Mouse (Mus musculus): Measurements from ENCODE around the gene Birc5.
"Not testable (repeated sequence)": the region's sequence is repeated elsewhere in the genome, so short reads cannot be mapped to it uniquely, and the experiment has no call there.

Birc5 gene

DNA sequence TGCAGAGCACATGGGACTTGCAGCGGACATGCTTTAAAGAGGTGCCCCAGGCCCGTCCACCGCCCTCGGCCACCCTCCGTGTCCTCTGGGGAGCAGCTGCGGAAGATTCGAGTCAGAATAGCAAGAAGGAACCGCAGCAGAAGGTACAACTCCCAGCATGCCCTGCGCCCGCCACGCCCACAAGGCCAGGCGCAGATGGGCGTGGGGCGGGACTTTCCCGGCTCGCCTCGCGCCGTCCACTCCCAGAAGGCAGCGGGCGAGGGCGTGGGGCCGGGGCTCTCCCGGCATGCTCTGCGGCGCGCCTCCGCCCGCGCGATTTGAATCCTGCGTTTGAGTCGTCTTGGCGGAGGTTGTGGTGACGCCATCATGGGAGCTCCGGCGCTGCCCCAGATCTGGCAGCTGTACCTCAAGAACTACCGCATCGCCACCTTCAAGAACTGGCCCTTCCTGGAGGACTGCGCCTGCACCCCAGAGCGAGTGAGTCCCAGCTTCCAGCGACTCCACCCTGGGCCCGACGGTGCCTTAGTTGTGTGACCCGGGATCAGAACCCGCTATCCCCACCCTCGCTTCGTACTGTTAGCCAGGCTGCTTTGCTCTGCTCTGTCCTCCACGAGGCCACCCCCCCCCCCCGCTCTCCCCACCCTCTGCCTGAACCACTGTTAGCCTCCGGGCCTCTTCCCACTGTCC, at the start of gene Birc5:
Gene Birc5 (plus strand): TSS at position 267 of the 687 bp plus-strand sequence.
- DNase-seq, result peak; percentile 94

DNA sequence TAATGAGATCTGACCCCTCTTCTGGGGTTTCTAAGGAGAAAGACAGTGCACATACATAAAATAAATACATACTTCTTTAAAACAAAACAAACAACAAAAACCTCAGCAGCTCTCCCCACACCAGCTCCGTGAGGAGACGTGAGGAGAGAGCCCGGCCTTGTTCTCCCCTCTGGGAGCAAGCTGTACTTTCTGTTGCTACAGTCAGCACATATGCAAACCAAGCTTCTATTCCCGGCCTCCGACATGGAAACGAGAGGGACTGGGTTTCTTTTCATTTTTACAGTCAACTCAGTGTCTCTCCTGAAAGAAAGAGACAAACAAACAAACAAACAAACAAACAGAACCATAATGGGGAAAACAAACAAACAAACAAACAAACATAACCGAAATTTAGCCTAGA, 49.0 kb upstream of the Birc5 start:
- no peak for DNase-seq

DNA sequence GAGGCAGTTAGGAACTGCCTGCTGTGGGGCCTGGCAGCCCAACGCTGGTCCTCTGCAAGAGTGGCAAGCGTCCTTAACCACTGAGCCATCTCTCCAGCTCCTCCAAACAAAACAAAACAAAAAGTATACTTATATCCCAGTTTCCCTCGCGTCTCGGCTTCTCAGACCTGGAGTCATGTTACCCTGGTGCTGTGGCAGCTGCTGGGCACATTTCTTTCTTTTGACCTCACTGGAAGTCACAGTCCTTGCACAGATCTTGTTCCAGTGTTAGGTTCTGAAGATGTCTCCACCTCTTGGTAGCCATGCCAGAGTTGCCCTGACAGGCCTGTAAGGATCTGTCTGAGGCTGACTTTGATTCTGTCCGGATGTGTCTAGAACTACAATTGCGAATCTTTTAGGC, 47.4 kb upstream of the Birc5 start:
- no peak for DNase-seq

DNA sequence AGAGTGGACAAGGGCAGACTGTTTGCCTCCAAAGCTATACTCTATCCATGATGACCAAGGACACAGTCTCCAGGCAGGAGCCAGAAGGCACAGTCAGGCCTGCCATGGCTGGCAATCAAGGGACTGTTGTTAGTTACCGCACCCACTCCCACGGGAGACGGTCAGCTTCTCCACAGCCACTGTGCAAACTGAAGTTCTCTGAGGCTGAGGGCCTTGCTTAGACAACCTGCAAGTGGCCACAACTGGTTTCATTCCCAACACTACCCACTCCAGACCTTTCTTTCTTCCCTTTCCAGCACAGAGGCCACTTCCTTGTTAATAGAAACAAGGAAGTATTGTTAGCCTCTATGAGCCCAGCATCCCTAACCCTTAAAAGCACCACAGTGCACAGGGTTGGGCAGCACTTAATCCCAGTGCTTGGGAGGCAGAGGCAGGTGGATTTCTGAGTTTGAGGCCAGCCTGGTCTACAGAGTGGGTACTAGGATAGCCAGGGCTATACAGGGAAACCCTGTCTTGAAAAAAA, 45.8 kb upstream of the Birc5 start:
- no peak for DNase-seq

DNA sequence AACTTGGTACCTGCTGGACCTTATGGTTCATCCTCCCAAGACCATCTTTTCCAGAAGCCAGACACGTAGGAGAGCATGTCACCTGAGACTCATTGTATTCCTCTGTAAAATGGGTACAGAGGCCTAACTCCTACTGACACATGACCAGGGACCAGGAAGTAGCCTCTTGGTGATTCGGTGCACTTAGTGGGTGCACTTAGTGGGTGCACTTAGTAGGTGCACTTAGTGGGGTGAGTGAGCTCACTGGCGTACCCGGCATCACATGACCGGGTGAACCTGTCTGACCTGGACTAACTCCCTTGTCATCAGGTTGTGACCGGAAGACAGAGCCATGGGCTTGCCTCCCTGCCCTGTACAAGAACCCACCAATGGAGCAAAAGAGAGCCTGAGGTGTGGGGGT, 42.3 kb upstream of the Birc5 start:
- DNase-seq, result no peak

DNA sequence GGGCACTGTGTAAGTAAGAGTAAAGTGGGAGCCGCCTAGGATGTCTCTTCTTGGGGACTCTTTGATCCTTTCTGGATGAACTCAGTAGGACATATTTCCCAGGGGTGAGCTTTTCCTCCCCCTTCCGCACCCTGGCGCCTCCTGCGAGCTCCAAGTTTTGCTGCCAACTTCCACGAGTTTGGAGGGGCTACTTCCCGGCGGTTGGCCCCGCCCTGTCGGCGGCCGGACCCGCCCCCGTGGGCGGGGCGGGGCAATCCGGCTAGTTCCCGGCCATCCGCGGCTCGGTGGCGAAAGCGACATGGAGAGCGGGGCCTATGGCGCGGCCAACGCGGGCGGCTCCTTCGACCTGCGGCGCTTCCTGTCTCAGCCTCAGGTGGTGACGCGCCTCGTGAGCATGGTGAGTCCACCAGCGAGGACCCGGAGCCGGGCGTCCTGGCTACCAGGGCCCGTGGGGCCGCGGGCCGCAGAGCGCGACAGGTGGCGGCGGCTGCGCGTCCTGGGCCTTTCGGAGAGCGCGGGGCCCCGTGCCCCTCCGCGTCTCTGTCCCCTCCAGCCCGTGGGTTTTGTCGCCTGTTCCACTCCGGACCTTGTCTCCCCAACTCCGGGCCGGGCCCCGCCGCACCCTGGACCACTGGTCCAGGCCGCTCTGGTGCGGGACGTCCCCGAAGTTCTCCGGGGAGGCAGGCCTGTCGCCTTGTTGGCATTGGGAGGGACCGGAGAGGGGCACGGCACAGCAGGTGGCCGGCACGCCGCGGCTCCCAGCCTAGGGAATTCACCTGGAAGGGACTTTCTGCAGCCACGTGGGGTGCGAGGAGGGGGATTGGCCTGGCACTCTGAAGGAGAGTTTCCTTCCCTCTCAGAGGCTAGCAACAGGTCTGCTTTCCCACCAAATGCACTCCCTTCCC, 39.4 kb upstream of the Birc5 start, which contains the start of the genes Gm20708 and Syngr2:
Gene Gm20708 (plus strand): TSS at position 262 of the 905 bp plus-strand sequence.
Gene Syngr2 (plus strand): TSS at position 262 of the 905 bp plus-strand sequence.
- no peak for DNase-seq

DNA sequence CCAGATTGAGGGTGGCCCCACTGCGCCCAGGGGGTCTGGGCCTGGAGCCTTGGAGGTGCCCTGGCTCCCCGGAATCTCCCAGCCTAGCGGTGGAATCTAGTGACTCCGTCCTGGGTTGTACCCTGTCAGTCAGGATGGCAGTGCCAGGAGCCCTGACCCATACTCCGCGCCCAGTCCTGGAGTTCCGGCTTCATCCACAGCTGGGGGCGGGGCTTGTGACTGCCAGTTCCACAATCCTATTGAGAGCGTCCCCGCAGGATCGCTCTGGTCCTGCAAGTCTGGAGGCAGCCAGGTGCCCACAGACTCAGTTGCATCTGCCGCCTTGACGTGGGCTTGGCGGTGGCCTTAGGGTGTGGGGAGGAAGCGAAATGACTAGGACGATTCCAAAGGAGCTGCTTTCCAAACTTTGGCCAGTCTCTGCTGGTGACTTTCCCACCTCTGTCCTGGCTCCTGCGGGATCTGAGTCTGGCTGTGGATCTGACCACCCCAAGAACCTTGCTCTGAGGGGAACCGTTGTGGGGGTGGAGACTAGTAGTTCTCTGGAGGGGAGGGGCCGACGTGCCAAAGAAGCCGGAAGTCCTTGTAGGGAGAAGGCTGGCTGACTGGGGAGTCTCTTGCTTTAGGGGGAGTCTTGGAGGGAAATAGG, 38.5 kb upstream of the Birc5 start:
- no peak for DNase-seq

DNA sequence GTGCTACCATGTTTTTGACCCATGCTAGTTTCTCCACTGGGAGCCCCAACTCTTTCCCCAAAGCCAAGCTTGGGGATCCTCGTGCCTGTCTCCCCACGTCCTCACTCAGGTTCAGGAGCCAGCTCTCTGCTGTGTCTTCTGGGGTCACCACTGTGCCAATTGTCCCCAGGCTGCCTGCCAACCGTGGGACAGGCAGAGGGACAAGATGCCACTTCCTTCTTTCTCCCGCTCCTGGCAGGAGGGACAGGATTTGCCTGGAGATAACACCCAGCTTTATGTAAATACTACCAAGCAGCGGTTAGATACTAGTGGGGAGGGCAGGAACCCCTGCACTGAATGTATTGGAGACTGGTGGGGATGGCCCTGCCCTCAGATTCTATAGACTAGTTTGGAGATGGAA, 35.2 kb upstream of the Birc5 start:
- DNase-seq, result no peak

DNA sequence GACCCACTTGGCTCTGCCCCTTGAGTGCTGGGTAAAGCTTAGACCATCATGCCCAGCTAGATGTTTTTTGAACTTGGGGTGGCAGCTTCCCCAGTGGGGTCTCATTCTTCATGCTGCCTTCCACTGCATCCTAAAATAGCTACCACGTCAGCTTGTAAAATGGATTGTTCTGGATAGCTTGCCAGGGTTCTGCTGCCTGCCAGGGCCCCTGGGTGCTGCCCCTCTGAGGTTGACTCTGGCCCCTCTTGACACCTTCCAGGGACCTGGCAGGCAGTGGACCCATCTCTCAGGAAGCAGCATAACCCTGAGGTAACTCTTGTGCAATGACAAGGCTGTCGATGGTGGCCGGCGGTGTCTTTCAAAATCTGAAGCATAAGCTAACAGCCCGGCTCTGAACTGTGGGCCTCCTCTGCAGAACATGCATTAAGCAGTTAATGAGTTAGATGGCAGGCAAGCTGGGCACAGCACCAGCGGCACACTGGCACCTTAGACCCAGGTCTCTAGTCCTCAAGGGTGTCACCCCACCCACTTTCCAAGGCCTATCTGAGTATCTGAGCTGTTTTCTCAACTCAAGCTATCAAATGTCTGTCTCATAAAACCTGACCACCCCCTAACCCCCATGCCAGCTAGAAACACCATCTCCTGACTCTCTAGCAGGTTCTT, 34.2 kb upstream of the Birc5 start:
- DNase-seq, result no peak

DNA sequence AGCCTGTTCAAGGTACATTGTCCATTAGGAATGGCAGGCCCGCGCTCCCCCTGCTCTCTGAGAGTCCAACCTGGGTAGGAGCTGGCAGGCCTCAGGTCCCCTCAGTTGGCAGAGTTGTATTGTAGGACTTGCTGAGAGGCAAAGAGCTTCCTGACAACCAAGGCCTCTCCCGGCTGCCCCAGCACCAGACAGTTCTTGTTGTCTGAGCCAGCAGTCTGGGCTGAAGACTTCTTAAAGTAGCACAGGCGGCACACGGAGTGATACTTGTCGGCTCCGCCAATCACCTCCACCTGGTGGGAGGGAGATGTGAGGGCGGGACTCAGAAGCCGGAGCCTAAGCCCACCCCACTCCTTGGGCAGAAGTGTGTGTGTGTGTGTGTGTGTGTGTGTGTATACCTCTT, 33.2 kb upstream of the Birc5 start:
- DNase-seq, result not testable (repeated sequence)

DNA sequence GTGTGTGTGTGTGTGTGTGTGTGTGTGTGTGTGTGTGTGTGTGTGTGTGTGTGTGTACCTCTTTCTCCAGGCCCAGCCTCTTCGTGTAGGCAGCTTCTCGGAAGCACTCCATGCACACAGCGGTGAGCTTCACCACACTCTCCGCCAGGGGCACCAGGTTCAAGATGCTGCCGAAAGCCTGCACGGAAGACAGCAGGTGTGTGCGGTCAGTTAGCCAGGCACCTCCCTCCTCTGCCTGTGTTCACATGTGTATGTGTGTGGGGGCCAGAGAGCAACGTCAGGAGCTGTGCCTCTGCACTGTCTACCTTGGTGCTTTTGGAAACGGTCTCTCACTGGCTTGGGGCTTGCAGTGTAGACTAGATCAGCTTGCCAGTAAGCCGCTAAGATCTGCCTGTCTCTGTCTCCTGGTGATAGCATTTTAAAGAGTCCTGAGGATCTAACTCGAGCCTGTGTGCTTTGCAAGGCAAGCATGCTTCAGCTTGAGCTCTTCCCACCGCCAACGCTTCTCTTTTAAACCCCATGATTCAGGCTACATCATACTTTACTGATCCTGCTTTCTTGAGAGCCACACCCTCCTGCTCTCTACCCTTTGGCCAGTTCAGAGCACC, 32.6 kb upstream of the Birc5 start:
- no peak for DNase-seq

DNA sequence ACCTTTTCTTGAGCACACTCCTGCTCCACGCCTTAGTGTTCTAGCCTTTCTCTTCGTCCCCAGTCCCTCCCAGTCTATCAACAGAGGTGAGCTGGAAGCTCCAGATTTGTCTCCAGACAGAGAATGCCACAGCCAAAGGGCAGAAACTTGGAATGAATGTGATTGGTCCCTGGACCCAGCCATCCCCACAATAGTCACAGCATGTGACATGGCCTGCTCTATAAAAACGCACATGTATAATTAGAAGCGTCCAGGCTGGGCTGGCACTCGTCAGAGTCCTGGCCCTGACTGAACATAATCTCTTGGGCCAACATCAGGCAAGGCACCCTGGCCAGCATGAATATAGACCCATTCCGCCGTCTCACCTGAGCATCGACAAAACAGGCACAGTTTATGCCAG, 30.0 kb upstream of the Birc5 start:
- DNase-seq, result no peak

DNA sequence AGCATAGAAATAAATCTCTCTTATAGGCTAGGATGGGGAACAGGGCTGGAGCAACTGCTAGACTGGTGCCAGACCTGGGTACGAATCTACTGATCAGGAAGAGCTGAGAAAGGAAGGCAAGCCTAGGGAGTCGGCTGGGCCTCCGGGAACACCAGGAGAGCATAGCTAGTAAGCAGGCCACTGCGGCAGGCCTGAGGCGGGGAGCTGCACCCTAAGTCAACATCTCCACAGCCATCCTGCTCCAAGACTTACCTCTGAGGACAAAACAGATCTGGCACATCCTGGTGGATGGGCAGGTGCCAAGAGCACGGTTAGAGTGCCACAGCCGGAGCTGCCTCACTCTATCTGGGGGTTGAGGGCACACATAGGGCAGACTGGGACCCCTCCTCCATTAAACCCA, 28.9 kb upstream of the Birc5 start:
- DNase-seq, result no peak

DNA sequence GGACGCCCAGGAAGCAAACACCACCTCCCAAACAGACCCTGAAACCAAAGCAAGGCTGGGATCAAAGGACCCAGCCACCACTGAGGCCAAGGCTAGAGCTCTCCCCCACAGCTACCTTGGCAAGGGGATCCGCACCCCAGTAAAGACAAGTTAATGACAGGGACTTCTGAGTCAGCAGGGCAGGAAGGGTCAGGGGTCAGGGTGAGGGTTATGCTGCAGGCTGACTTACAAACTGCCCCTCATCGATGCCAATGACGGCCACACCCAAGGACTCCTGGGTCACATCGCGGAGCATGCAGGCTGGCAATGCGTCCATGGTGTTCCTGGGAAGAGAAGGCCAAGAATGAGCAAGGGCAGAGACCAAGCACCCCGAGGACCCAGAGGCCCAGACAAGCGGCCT, 27.2 kb upstream of the Birc5 start:
- DNase-seq, result no peak

DNA sequence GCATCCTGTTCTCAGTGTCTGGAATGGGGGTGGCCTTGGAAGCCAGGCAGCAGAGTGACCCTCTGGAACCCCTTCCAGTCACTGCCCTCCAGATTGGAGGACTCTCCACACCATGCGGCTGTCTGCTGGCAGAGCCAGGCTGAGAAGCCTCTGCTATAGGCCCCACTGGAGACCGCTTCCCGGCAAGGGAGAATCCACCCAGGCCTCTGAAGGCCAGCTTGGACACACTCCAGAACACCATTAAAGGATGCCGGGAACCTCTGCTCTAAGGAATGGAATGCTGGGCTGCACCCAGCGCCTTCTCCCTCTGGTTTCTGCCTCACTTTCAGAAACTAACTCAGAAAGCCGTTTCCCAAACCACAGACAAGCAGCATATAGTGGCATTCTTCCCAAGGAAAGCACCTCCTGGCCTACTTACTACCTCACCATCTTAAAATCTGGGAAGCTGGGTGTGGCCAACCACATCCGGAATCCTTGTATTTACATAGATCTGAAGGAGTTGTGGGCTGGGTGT, 26.3 kb upstream of the Birc5 start:
- no peak for DNase-seq

DNA sequence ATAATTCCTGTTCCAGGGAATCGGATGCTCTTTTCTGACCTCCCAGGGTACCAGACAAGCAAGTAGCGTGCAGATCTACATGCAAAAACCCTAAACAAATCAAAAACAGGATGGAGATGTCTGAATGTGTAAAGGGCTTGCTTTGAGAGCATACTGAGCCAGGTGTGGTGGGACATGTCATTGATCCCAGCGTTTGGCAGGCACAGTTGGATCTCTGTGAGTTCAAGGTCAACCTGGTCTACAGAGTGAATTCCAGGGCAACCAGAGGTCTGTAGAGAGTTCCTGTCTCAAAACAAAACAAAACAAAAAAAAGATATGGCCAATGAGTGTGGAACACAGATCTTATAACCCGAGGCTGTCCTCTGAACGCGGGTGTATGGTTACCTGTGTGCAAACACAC, 25.6 kb upstream of the Birc5 start:
- no peak for DNase-seq

DNA sequence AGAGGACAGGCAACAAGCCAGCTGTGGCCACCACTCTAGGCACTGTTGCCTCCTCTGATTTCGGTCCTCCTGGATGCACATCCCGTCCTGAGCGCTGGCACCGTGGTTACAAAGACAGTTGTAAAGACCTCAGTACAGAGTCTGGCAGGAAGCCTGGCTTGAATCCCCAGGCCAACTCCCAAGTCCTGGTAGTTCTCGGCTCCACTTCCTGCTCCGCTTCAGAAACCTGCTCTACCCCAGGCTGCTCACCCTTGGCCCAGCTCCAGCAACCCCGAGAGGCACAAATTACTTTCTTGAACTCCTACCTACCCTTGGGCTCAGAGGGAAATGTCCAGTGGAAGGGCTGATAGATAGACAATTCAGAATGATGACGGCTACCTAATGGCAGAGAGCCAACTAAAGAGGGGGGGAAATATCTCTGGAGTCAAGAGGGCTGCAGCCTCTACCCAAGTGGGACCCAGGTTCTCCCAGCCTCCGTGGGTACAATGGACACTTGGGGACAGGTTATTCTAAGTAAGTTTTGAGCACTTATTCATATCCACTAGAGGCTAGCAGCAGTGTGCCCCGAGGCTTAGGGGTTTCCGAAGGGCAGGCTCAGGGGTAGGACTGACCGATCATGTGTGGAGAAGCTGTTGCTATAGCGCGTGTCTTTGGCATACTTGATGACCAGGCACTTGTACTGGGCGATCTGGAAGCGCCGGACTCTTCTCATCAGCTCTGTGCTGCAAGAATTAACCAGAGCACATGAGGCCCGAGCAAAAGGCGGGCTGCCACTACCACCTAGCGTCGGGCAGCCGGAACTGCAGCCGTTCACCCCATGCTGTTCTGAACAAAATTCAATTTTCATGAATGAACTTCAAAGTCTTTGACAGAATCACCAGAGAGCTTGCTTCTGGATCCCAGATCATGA, 24.7 kb upstream of the Birc5 start:
- peak; percentile 79 for DNase-seq

DNA sequence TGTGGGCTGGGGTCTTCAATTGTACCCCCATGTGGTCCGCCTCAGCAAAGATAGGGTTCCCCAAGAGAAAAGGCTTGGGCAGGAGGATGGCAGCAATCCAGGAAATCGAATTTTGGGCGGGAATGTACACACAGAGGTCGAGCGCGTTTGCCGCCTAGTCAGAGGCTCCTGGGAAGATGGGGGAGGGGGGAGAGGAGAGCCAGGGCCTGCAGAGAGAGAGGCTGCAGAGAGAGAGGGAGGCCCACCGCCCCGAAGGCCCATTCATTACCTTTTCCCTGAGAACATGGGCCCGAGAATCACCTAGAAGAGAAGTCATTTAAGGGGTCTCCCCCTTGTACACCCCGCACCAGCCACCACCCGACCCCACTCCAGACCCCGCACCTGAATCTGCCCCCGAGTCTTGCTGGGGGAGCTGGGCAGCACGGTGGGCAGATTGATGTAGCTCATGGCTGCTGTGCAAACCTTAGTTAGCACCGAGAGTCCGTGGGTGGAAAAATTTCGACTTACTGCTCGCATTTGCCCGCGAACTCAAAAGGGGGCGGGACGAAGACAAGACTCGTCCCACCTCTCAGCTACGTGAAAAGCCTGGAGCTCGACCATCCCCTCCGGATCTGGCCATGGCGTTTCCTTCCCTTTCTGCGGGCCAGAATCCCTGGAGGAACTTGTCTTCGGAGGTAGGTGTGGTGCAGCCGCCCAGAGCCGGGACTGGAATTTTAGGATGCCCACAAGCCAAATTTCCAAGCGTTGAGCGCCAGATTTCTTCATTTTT, 23.5 kb upstream of the Birc5 start, which contains the start of the genes Afmid and Tk1:
Gene Afmid (plus strand): TSS at position 592 of the 769 bp plus-strand sequence.
Gene Tk1 (minus strand): TSS at position 760 of the 769 bp plus-strand sequence.
- no peak for DNase-seq

DNA sequence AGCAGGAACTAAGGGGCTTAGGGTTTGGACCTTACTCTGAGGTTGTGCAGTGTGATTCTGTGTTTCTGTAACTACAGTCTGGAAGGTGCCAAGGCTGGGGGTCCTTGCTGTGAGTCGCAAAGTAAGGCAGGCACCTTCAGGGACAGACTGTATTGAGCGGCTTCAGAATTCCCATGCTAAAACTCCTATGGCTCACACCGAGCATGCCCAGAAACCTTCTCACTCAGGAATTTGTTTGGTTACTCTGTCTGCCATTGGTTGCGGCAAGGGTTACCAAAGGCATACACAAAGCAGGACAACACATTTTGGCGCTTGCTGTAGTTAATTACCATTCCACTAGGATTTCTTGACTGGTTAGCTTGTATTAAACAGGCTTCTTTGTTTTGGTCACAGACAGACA, 22.9 kb upstream of the Birc5 start:
- no peak for DNase-seq

DNA sequence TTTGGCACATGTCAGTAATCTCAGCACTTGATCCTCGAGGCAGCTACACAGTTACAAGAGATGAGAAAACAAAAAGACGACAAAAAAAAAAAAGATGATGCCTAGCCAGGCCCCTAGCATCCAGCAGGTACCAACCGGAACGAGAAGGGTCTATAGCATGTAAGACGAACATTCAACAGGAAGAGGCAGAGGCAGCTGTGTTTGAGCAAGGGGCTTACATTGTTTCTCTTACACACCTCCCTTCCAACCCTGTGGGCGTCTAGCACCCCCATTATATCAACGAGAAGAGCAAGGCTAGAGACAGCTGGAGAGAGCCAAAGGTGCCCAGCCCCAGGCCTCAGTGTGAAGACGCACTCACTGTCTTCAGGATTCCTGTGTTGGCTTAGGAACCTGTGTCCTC, 22.1 kb upstream of the Birc5 start:
- DNase-seq, result no peak

All from cerebellum, adult 9-10 months (tissue).